Mouse (Mus musculus): ENCODE results near the gene Nubp2.

Gene Nubp2

GRCm38 (mm10) chr17:24894061-24894994 is 8.2 kb upstream of the Nubp2 start:
- CTCF ChIA-PET = interaction anchor here (0.5 kb wide), 1 partner anchor 123 kb away, joined by 4 read pairs; no protein-coding TSS in a partner anchor

GRCm38 (mm10) chr17:24893276-24893675 is 7.1 kb upstream of the Nubp2 start:
- CTCF ChIA-PET = no interaction called here

- CTCF ChIA-PET = no interaction called here
Measured at GRCm38 (mm10) chr17:24892785-24893184, 6.6 kb upstream of the Nubp2 start.

- CTCF ChIA-PET = no interaction called here
Measured at GRCm38 (mm10) chr17:24891321-24891720, 5.2 kb upstream of the Nubp2 start.

- CTCF ChIA-PET = interaction anchor here (0.7 kb wide), 1 partner anchor 10 kb away, joined by 3 read pairs; no protein-coding TSS in a partner anchor
Measured at GRCm38 (mm10) chr17:24890151-24891092, 4.3 kb upstream of the Nubp2 start.

GRCm38 (mm10) chr17:24888862-24889261 is 2.7 kb upstream of the Nubp2 start:
- CTCF ChIA-PET = interaction anchor here (0.6 kb wide), 1 partner anchor 395 kb away, joined by 5 read pairs; no protein-coding TSS in a partner anchor

GRCm38 (mm10) chr17:24887291-24888080 is 1.3 kb upstream of the Nubp2 start:
- CTCF ChIA-PET = no interaction called here

- CTCF ChIA-PET = interaction anchor here (0.7 kb wide), 1 partner anchor 386 kb away, joined by 5 read pairs; no protein-coding TSS in a partner anchor
Measured at GRCm38 (mm10) chr17:24886932-24887271, 753 bp upstream of the Nubp2 start.

GRCm38 (mm10) chr17:24885356-24886133 is 604 bp downstream of the Nubp2 start:
- CTCF ChIA-PET = no interaction called here

GRCm38 (mm10) chr17:24884391-24884790 is 1.8 kb downstream of the Nubp2 start:
- CTCF ChIA-PET = no interaction called here

GRCm38 (mm10) chr17:24881738-24882440 is 4.3 kb downstream of the Nubp2 start:
- CTCF ChIA-PET = interaction anchor here (0.6 kb wide), 1 partner anchor 31 kb away, joined by 4 read pairs; no protein-coding TSS in a partner anchor

GRCm38 (mm10) chr17:24878531-24878930 is 7.6 kb downstream of the Nubp2 start:
- CTCF ChIA-PET = no interaction called here

- CTCF ChIA-PET = no interaction called here
Measured at GRCm38 (mm10) chr17:24878117-24878397, 8.1 kb downstream of the Nubp2 start.

GRCm38 (mm10) chr17:24877336-24878116 is 8.6 kb downstream of the Nubp2 start:
- CTCF ChIA-PET = no interaction called here

GRCm38 (mm10) chr17:24874989-24875388 is 11.2 kb downstream of the Nubp2 start:
- CTCF ChIA-PET = no interaction called here

- CTCF ChIA-PET = no interaction called here
Measured at GRCm38 (mm10) chr17:24874405-24874745, 11.8 kb downstream of the Nubp2 start.

- CTCF ChIA-PET = no interaction called here
Measured at GRCm38 (mm10) chr17:24873695-24874404, 12.3 kb downstream of the Nubp2 start.

GRCm38 (mm10) chr17:24867914-24868313 is 18.2 kb downstream of the Nubp2 start:
- CTCF ChIA-PET = no interaction called here

- CTCF ChIA-PET = no interaction called here
Measured at GRCm38 (mm10) chr17:24865776-24866175, 20.4 kb downstream of the Nubp2 start, which contains the start of gene Igfals. Igfals (plus strand) TSS chr17:24865997.

All from spleen, embryonic (tissue).